Mouse (Mus musculus) stomach, postnatal 0 days (tissue): ENCODE results near the gene Ppox.

ENCODE experiments used
- CTCF ChIP-seq: IDR thresholded peaks from 2 replicates; pipeline ENCODE4 v1.5.1; 2016; ENCODE audit warnings: antibody characterized with exemption, low read depth, mild to moderate bottlenecking, moderate library complexity
- EP300 ChIP-seq: optimal IDR thresholded peaks from 2 replicates; pipeline ENCODE3; 2016; ENCODE audit warnings: antibody characterized with exemption

GRCm38 (mm10) chr1:171246709-171247452 is 34.1 kb downstream of the Ppox start:
- TF ChIP-seq EP300 (no peak), CTCF (peak; percentile 96)
